Mouse (Mus musculus): ENCODE data around the gene Cask. TPM values are rescaled to one million over a fixed set of nuclear protein-coding genes. Genes with fewer than 3 reads are reported as not detected.

Cask gene
- polyA plus RNA-seq, 1 experiment from 2014 or later, result 9.4 TPM

- Histone ChIP-seq H3K4me3 (ENCODE audit: control insufficient read depth in 1 of 2, insufficient read depth in 1 of 2, low read depth in 1 of 2, low read length in 2 of 2) (no peak overlapping the region), H3K4me1 (ENCODE audit: control insufficient read depth in 2 of 2, insufficient read depth in 2 of 2, low read length in 2 of 2) (no peaks in the 10 kb centered on the region; a peak in 1 of 4 replicates), H3K9me3 (ENCODE audit: control insufficient read depth, low read length) (no peaks in the 10 kb centered on the region), H3K4me2 (ENCODE audit: low read length) (no peak overlapping the region), H3K36me3 (ENCODE audit: control insufficient read depth, insufficient read depth, low read length) (no peaks in the 10 kb centered on the region), H3K27me3 (ENCODE audit: control insufficient read depth, insufficient read depth, low read length) (no peaks in the 10 kb centered on the region), H3K27ac (replicated peaks in 1 of 2; ENCODE audit: control insufficient read depth in 1 of 2, insufficient read depth in 1 of 2, low read depth in 2 of 2, low read length in 2 of 2) (no peak overlapping the region), H3K9ac (ENCODE audit: low read length) (no peak overlapping the region)
- 83% methylated on average over 5 of the region's 5 CpGs for WGBS
- no peak for ATAC-seq (ENCODE audit: insufficient number of reproducible peaks, insufficient read depth, low FRiP score, low read depth)
Observed at GRCm38 (mm10) chrX:13513864-13514263, 337.3 kb downstream of the Cask start.

GRCm38 (mm10) chrX:13513127-13513526 is 338.0 kb downstream of the Cask start:
- Histone ChIP-seq H3K9me3 (ENCODE audit: control insufficient read depth, low read length) (no peaks in the 10 kb centered on the region), H3K27ac (replicated peaks in 1 of 2; ENCODE audit: control insufficient read depth in 1 of 2, insufficient read depth in 1 of 2, low read depth in 2 of 2, low read length in 2 of 2) (no peak overlapping the region), H3K9ac (ENCODE audit: low read length) (no peak overlapping the region), H3K36me3 (ENCODE audit: control insufficient read depth, insufficient read depth, low read length) (no peaks in the 10 kb centered on the region), H3K4me1 (ENCODE audit: control insufficient read depth in 2 of 2, insufficient read depth in 2 of 2, low read length in 2 of 2) (no peaks in the 10 kb centered on the region; a peak in 1 of 4 replicates), H3K4me2 (ENCODE audit: low read length) (no peak overlapping the region), H3K27me3 (ENCODE audit: control insufficient read depth, insufficient read depth, low read length) (no peaks in the 10 kb centered on the region), H3K4me3 (ENCODE audit: control insufficient read depth in 1 of 2, insufficient read depth in 1 of 2, low read depth in 1 of 2, low read length in 2 of 2) (no peak overlapping the region)
- 31% methylated on average over 2 of the region's 2 CpGs for WGBS
- ATAC-seq (ENCODE audit: insufficient number of reproducible peaks, insufficient read depth, low FRiP score, low read depth), result no peak

GRCm38 (mm10) chrX:13506376-13506775 is 344.8 kb downstream of the Cask start:
- no peak for ATAC-seq (ENCODE audit: insufficient number of reproducible peaks, insufficient read depth, low FRiP score, low read depth)
- 58% methylated on average over 2 of the region's 2 CpGs for WGBS

GRCm38 (mm10) chrX:13504389-13504788 is 346.8 kb downstream of the Cask start:
- no peaks in the 10 kb centered on the region for H3K36me3 ChIP-seq (ENCODE audit: control insufficient read depth, insufficient read depth, low read length)
- WGBS, result 75% methylated on average over 7 of the region's 7 CpGs

More at GRCm38 (mm10) chrX:13506376-13506775, 344.8 kb downstream of the Cask start:
- Histone ChIP-seq H3K4me1 (ENCODE audit: control insufficient read depth in 2 of 2, insufficient read depth in 2 of 2, low read length in 2 of 2) (no peaks in the 10 kb centered on the region), H3K9ac (ENCODE audit: low read length) (no peak overlapping the region), H3K27ac (replicated peaks in 1 of 2; ENCODE audit: control insufficient read depth in 1 of 2, insufficient read depth in 1 of 2, low read depth in 2 of 2, low read length in 2 of 2) (no peak overlapping the region; a peak in 1 of 4 replicates), H3K9me3 (ENCODE audit: control insufficient read depth, low read length) (no peaks in the 10 kb centered on the region), H3K36me3 (ENCODE audit: control insufficient read depth, insufficient read depth, low read length) (no peaks in the 10 kb centered on the region), H3K4me2 (ENCODE audit: low read length) (no peak overlapping the region), H3K27me3 (ENCODE audit: control insufficient read depth, insufficient read depth, low read length) (no peaks in the 10 kb centered on the region; the same call in 1 of the 2 replicates), H3K4me3 (ENCODE audit: control insufficient read depth in 1 of 2, insufficient read depth in 1 of 2, low read depth in 1 of 2, low read length in 2 of 2) (no peak overlapping the region)

GRCm38 (mm10) chrX:13502862-13503375 is 348.2 kb downstream of the Cask start:
- Histone ChIP-seq H3K4me3 (ENCODE audit: control insufficient read depth in 1 of 2, insufficient read depth in 1 of 2, low read depth in 1 of 2, low read length in 2 of 2) (no peak overlapping the region), H3K27me3 (ENCODE audit: control insufficient read depth, insufficient read depth, low read length) (no peaks in the 10 kb centered on the region; the same call in 1 of the 2 replicates), H3K9ac (ENCODE audit: low read length) (no peak overlapping the region), H3K4me2 (ENCODE audit: low read length) (no peak overlapping the region), H3K4me1 (ENCODE audit: control insufficient read depth in 2 of 2, insufficient read depth in 2 of 2, low read length in 2 of 2) (no peaks in the 10 kb centered on the region), H3K36me3 (ENCODE audit: control insufficient read depth, insufficient read depth, low read length) (no peaks in the 10 kb centered on the region), H3K9me3 (ENCODE audit: control insufficient read depth, low read length) (no peaks in the 10 kb centered on the region), H3K27ac (replicated peaks in 1 of 2; ENCODE audit: control insufficient read depth in 1 of 2, insufficient read depth in 1 of 2, low read depth in 2 of 2, low read length in 2 of 2) (peak overlapping the region in 1 of 2 experiments; percentile 30; a peak in 1 of 4 replicates)
- ATAC-seq (ENCODE audit: insufficient number of reproducible peaks, insufficient read depth, low FRiP score, low read depth), result no peak
- WGBS, result 58% methylated on average over 7 of the region's 7 CpGs

More at GRCm38 (mm10) chrX:13504389-13504788, 346.8 kb downstream of the Cask start:
- Histone ChIP-seq H3K9ac (ENCODE audit: low read length) (no peak overlapping the region), H3K4me1 (ENCODE audit: control insufficient read depth in 2 of 2, insufficient read depth in 2 of 2, low read length in 2 of 2) (no peaks in the 10 kb centered on the region), H3K4me3 (ENCODE audit: control insufficient read depth in 1 of 2, insufficient read depth in 1 of 2, low read depth in 1 of 2, low read length in 2 of 2) (no peak overlapping the region), H3K27ac (replicated peaks in 1 of 2; ENCODE audit: control insufficient read depth in 1 of 2, insufficient read depth in 1 of 2, low read depth in 2 of 2, low read length in 2 of 2) (no peak overlapping the region), H3K27me3 (ENCODE audit: control insufficient read depth, insufficient read depth, low read length) (no peaks in the 10 kb centered on the region; the same call in 1 of the 2 replicates), H3K4me2 (ENCODE audit: low read length) (no peak overlapping the region), H3K9me3 (ENCODE audit: control insufficient read depth, low read length) (no peaks in the 10 kb centered on the region)
- no peak for ATAC-seq (ENCODE audit: insufficient number of reproducible peaks, insufficient read depth, low FRiP score, low read depth)

- H3K27ac ChIP-seq (replicated peaks in 1 of 2; ENCODE audit: control insufficient read depth in 1 of 2, insufficient read depth in 1 of 2, low read depth in 2 of 2, low read length in 2 of 2), result no peak overlapping the region
Observed at GRCm38 (mm10) chrX:13500284-13500683, 350.9 kb downstream of the Cask start.

GRCm38 (mm10) chrX:13494892-13495703 is 356.1 kb downstream of the Cask start:
- no peak overlapping the region for H3K27ac ChIP-seq (replicated peaks in 1 of 2; ENCODE audit: control insufficient read depth in 1 of 2, insufficient read depth in 1 of 2, low read depth in 2 of 2, low read length in 2 of 2)
- no peaks in the 10 kb centered on the region for H3K9me3 ChIP-seq (ENCODE audit: control insufficient read depth, low read length)
- H3K36me3 ChIP-seq (ENCODE audit: control insufficient read depth, insufficient read depth, low read length), result no peaks in the 10 kb centered on the region
- no peak overlapping the region for H3K9ac ChIP-seq (ENCODE audit: low read length)
- H3K27me3 ChIP-seq (ENCODE audit: control insufficient read depth, insufficient read depth, low read length), result peaks cover 5% of the 10 kb centered on the region; the same call in 1 of the 2 replicates
- no peak overlapping the region for H3K4me3 ChIP-seq (ENCODE audit: control insufficient read depth in 1 of 2, insufficient read depth in 1 of 2, low read depth in 1 of 2, low read length in 2 of 2)
- no peaks in the 10 kb centered on the region for H3K4me1 ChIP-seq (ENCODE audit: control insufficient read depth in 2 of 2, insufficient read depth in 2 of 2, low read length in 2 of 2)
- 69% methylated on average over 8 of the region's 8 CpGs for WGBS
- no peak overlapping the region for H3K4me2 ChIP-seq (ENCODE audit: low read length)
- no peak for ATAC-seq (ENCODE audit: insufficient number of reproducible peaks, insufficient read depth, low FRiP score, low read depth)

More at GRCm38 (mm10) chrX:13500284-13500683, 350.9 kb downstream of the Cask start:
- no peak for ATAC-seq (ENCODE audit: insufficient number of reproducible peaks, insufficient read depth, low FRiP score, low read depth)
- no peak overlapping the region for H3K9ac ChIP-seq (ENCODE audit: low read length)
- no peaks in the 10 kb centered on the region for H3K36me3 ChIP-seq (ENCODE audit: control insufficient read depth, insufficient read depth, low read length)
- H3K4me1 ChIP-seq (ENCODE audit: control insufficient read depth in 2 of 2, insufficient read depth in 2 of 2, low read length in 2 of 2), result no peaks in the 10 kb centered on the region
- no peak overlapping the region for H3K4me2 ChIP-seq (ENCODE audit: low read length)
- no peak overlapping the region for H3K4me3 ChIP-seq (ENCODE audit: control insufficient read depth in 1 of 2, insufficient read depth in 1 of 2, low read depth in 1 of 2, low read length in 2 of 2)
- H3K9me3 ChIP-seq (ENCODE audit: control insufficient read depth, low read length), result no peaks in the 10 kb centered on the region
- 73% methylated on average over 4 of the region's 4 CpGs for WGBS
- no peaks in the 10 kb centered on the region; the same call in 1 of the 2 replicates for H3K27me3 ChIP-seq (ENCODE audit: control insufficient read depth, insufficient read depth, low read length)

Data from heart, embryonic 14.5 days (tissue).